Mouse (Mus musculus) thymus, adult 2 months (tissue): Measurements from ENCODE around the gene Hsh2d. TPM values are rescaled to one million over a fixed set of nuclear protein-coding genes. Genes with fewer than 3 reads are reported as not detected.

Experiments used
- DNase-seq: peaks from one replicate; pipeline ENCODE4 v3.0.0; 2021
- H3K27ac ChIP-seq: fragments of 200-500 bp; 2 replicates; pipeline ENCODE4 v1.5.1; 2012; ENCODE audit warnings: low read length, control low read depth; ENCODE audit not compliant: control insufficient read depth, insufficient read depth
- H3K27me3 ChIP-seq: fragments of 200-500 bp; 2 replicates; pipeline ENCODE4 v1.6.1; 2012; ENCODE audit warnings: mild to moderate bottlenecking, low read length, moderate library complexity, mixed read lengths; ENCODE audit not compliant: control insufficient read depth, insufficient read depth
- H3K36me3 ChIP-seq: fragments of 200-500 bp; 2 replicates; pipeline ENCODE4 v1.6.1; 2012; ENCODE audit warnings: mild to moderate bottlenecking, low read length, moderate library complexity; ENCODE audit not compliant: control insufficient read depth, insufficient read depth
- H3K4me1 ChIP-seq: fragments of 200-500 bp; replicated peaks from 2 replicates; pipeline ENCODE4 v1.6.1; 2012; ENCODE audit warnings: low read length; ENCODE audit not compliant: control insufficient read depth, insufficient read depth
- H3K4me3 ChIP-seq: fragments of 200-500 bp; 2 replicates; pipeline ENCODE4 v1.5.1; 2012; ENCODE audit warnings: mild to moderate bottlenecking, low read length, control low read depth, moderate library complexity; ENCODE audit not compliant: control insufficient read depth, insufficient read depth
- CTCF ChIP-seq: fragments of 200-500 bp; IDR thresholded peaks from 2 replicates; pipeline ENCODE4 v1.5.1; 2012; ENCODE audit warnings: mild to moderate bottlenecking, control low read depth, low read length, moderate library complexity, borderline replicate concordance; ENCODE audit not compliant: control insufficient read depth, poor library complexity, insufficient read depth; ENCODE audit errors: extremely low read depth
- POLR2A ChIP-seq: fragments of 200-500 bp; IDR thresholded peaks from 2 replicates; pipeline ENCODE4 v1.6.1; 2012; ENCODE audit warnings: mild to moderate bottlenecking, low read length, control low read depth, moderate library complexity; ENCODE audit not compliant: control insufficient read depth, poor library complexity, insufficient read depth; ENCODE audit errors: extremely low read depth
- WGBS: fragments of 180-500 bp; shearing (Covaris S2); methylation state at CpG from one replicate; pipeline ENCODE4 v1.1.7; 2018; 5-methylcytosine and 5-hydroxymethylcytosine counted together
- polyA plus RNA-seq: library from polyadenylated mRNA; depleted of rRNA; stranded (reverse); fragments of >200 nt; gene quantifications from 2 replicates; pipeline ENCODE4 v1.2.3, GENCODE M21; 2012

Gene Hsh2d
- polyA plus RNA-seq, 1 experiment = 11.9 TPM

DNA sequence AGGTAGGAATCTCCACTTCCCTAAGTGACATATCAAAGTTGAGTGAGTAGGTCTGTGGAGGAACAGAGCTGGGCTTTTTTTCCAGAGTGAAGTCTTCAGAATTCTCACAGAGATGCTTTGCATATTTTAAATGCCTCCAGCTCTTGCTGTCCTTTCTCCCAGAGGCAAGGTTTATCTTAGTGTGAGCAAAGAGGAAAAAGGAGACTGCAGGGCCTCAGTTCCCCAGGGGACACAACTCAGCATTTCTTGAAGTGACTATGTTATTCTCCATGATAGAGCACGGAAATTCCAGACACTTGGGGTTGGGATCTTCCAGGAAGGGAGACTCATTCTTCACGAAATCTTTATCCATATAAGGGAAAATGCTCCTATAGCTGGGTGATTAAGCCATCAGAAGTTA is 42.2 kb upstream of the Hsh2d start:
- peaks cover 84% of the 10 kb centered on the region for H3K36me3 ChIP-seq
- 90% methylated on average over 2 of the region's 2 CpGs for WGBS
- no peak overlapping the region for H3K27ac ChIP-seq

DNA sequence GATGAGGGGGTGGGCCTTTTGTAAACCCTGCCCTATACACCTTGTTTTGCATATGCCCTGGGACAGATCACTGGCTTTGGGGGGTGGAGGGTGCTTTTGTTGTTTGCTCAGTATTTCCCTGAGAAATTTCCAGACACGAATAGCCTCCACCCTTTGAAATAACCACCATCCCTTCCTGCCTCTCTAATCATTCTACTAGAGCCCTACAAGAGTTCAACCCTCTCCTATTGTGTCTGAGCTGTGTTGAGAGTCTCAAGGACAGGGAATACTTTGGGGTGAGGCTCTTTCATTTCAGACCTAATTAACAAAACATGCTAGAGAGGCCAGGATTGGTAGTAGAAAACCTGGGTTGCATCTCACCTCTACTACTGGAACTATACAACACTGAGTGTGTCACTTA is 40.4 kb upstream of the Hsh2d start:
- no peak overlapping the region for H3K27ac ChIP-seq
- DNase-seq = no peak
- H3K4me1 ChIP-seq = no peaks in the 10 kb centered on the region; the same call in 1 of the 2 replicates
- H3K27me3 ChIP-seq = no peaks in the 10 kb centered on the region
- WGBS = 97% methylated on average over 1 of the region's 1 CpGs
- TF ChIP-seq POLR2A = no peak
- TF ChIP-seq CTCF = no peak
- H3K36me3 ChIP-seq = peaks cover 80% of the 10 kb centered on the region
- no peak overlapping the region for H3K4me3 ChIP-seq

More for the DNA sequence above, 42.2 kb upstream of the Hsh2d start:
- Histone ChIP-seq H3K4me1 (no peaks in the 10 kb centered on the region; the same call in 1 of the 2 replicates), H3K4me3 (no peak overlapping the region), H3K27me3 (no peaks in the 10 kb centered on the region)
- TF ChIP-seq POLR2A = no peak
- no peak for TF ChIP-seq CTCF
- no peak for DNase-seq

DNA sequence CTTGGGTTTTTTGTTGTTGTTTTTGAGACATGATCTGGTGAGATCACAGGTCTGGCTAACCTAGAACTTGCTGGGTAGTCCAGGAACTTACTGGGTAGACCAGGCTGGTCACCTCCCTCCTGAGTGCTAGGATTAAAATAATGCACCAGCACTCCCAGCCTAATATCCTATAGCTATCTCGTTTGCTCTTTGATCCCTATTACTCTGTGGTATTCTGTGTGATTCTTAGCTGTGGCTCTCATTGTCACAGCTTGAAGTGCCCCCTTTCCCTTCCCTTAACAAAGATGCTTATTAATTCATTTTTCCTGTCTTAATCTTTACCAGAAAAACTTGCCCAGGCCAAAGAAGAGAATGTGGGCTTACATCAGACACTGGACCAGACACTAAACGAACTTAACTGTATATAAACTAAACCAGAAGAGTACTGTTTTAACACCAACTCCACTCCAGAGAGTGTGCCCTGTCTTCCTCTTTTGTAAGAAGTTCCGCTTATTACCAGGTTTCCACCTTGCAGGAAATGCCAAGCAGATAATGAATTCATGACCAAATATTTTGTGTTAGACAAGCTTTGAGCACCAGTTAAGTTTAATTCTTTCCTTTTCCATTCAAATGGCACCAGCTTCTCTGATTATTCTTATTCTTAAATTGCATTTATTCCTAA is 37.9 kb upstream of the Hsh2d start:
- DNase-seq = no peak
- Histone ChIP-seq H3K27me3 (no peaks in the 10 kb centered on the region), H3K4me3 (no peak overlapping the region), H3K4me1 (no peaks in the 10 kb centered on the region), H3K36me3 (peaks cover 66% of the 10 kb centered on the region), H3K27ac (no peak overlapping the region)
- 55% methylated on average over 3 of the region's 3 CpGs for WGBS
- TF ChIP-seq POLR2A = no peak
- no peak for TF ChIP-seq CTCF

GRCm38 (mm10) chr8:72153382-72153781 is 36.1 kb upstream of the Hsh2d start:
- Histone ChIP-seq H3K27me3 (no peaks in the 10 kb centered on the region), H3K4me3 (no peak overlapping the region), H3K4me1 (no peaks in the 10 kb centered on the region), H3K27ac (no peak overlapping the region), H3K36me3 (peaks cover 48% of the 10 kb centered on the region)
- no peak for DNase-seq
- TF ChIP-seq CTCF (no peak), POLR2A (no peak)

DNA sequence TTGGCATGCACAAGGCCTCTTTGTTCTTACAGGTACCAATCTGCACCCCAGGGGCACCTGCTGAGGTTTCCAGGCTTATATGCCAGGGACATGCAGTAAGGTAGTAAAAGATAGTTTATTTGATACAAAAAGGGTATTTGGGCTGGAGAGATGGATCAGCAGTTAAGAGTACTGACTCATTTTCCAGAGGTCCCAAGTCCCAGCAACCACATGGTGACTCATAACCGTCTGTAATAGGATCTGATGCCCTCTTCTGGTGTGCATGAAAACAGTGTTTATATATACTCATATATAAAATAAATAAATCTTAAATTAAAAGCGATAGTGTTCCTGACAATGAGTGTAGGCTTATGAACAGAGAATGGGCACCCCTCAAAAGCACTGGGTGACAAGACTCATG is 31.3 kb upstream of the Hsh2d start:
- TF ChIP-seq CTCF = no peak
- TF ChIP-seq POLR2A = no peak

DNA sequence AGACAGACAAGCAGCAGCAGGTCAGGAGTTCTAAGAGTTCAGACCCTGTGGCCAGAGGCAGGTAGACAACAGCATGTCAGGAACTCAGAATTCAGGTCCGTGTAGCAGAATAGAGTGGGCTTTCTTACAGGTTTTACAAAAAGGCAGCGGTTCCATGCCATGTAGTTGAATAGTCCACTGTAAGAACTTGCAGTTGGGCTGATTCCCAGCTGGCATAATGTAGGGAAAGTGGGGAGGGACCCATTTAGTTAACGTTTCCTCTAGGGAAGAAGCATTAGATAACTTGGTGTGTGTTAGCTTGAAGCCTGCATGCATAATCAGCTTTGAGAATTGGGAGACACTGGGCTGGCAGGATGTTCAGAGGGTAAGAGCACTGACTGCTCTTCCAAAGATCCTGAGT is 30.7 kb upstream of the Hsh2d start:
- no peaks in the 10 kb centered on the region for H3K27me3 ChIP-seq
- TF ChIP-seq CTCF = no peak
- TF ChIP-seq POLR2A = no peak
- peaks cover 9% of the 10 kb centered on the region; the same call in 1 of the 2 replicates for H3K36me3 ChIP-seq
- DNase-seq = no peak
- no peak overlapping the region for H3K27ac ChIP-seq
- peaks cover 15% of the 10 kb centered on the region for H3K4me1 ChIP-seq
- 92% methylated on average over 3 of the region's 3 CpGs for WGBS
- no peak overlapping the region for H3K4me3 ChIP-seq

More for the DNA sequence above, 31.3 kb upstream of the Hsh2d start:
- 84% methylated on average over 2 of the region's 2 CpGs for WGBS
- H3K27me3 ChIP-seq = no peaks in the 10 kb centered on the region
- peaks cover 14% of the 10 kb centered on the region for H3K36me3 ChIP-seq
- no peak overlapping the region for H3K27ac ChIP-seq
- H3K4me1 ChIP-seq = peaks cover 13% of the 10 kb centered on the region
- no peak for DNase-seq
- H3K4me3 ChIP-seq = no peak overlapping the region
